Mouse (Mus musculus) megakaryocyte progenitor cell, adult 5-6 weeks (primary cell): Measurements from ENCODE around the gene Tmc3. TPM values are rescaled to one million over a fixed set of nuclear protein-coding genes. Genes with fewer than 3 reads are reported as not detected.

Experiments used
- ATAC-seq: replicated peaks from 2 replicates; pipeline ENCODE4 v1.8.0; 2016; ENCODE audit warnings: mild to moderate bottlenecking, moderate TSS enrichment, inconsistent platforms; ENCODE audit not compliant: poor library complexity
- total RNA-seq, 2 experiments: library from RNA; stranded (forward) in 1 of 2; stranded (reverse) in 1 of 2; fragments of 157-497, 149-512 nt in 1 of 2; fragments of 200-1000 nt in 1 of 2; gene quantifications; 2 replicates each; pipeline versions ENCODE4 v1.2.3 to v1.2.4; 2015 to 2017

The Tmc3 gene
- total RNA-seq, 2 experiments from 2014 or later = 0.17 TPM; not detected in 1

DNA sequence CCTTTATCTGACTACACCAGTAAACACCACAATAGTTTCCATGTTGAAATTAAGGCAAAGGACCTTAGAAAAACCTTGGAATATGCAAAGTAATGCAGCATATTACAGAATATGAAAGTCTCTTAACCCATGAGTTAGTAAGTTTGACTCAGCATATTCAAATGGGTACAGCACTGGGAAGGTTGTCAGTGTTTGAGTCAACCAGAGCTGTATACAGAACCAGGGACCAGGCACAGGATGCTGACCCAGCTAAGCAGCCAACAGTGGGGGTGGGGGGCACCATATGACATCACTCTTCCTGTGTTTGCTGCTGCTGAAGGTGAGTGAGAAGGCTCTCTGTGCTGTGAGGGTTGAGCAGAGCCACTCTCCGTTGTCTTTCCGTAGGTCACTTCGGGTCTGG is 12.3 kb downstream of the Tmc3 start:
- ATAC-seq = no peak

DNA sequence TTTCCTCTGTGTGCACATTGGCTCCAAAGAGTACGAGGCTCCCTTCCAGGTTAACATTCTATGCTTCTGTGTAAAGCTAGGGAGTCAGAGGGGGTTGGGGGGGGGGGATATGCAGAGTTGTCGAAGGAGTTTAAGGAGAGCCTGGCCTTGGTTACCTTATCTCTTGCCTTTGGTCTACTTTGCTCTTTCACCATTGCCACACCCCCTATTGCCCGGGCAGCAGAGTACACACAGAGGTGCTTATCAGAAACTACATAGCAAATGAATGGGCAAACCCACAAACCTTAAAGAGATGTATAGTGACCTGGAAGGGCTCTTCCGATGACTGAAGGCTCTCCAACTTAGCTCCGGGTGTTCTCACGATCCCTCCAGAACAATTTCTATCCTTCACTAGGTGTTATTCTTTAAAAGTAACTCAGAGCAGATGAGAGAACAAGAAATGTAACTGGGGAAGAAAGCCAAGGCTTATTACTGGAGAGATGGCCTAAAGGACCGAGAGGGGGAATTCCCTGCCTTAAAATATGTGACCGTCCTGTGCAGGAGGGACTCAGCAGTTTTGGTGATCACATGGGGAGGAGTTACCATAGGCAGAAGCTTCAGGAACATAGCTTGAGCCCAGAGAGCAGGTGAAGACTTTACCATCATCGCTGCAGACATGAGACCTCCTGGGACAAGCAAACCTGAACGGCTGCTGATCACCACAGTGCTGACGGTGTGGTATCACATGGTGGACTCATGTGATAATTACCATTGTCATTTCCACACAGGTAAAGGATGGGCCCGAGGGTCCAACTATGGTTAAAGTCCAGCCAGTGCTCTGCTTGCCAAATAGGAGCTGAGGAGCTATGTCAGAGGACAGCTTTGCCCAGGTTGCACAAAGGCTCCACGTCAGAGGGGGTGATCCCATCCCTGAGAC is 14.5 kb downstream of the Tmc3 start:
- ATAC-seq = peak; percentile 71

DNA sequence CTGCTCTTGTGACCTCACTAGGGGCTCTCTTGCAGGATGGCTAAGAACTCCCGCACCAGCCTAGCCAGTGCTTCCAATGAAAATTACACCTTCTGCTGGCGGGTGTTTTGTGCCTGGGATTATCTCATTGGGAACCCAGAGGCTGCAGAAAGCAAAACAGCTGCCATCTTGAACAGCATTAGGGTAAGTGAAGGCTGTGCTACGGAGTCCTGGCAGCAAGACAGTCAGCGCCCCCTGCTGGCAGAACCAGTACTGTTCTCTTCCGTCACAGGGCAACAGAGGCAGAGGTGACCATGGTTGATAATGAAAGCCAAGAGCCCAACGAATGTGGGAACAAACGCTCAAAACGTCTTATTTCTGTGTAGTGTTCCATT is 15.2 kb downstream of the Tmc3 start:
- peak; percentile 91 for ATAC-seq

DNA sequence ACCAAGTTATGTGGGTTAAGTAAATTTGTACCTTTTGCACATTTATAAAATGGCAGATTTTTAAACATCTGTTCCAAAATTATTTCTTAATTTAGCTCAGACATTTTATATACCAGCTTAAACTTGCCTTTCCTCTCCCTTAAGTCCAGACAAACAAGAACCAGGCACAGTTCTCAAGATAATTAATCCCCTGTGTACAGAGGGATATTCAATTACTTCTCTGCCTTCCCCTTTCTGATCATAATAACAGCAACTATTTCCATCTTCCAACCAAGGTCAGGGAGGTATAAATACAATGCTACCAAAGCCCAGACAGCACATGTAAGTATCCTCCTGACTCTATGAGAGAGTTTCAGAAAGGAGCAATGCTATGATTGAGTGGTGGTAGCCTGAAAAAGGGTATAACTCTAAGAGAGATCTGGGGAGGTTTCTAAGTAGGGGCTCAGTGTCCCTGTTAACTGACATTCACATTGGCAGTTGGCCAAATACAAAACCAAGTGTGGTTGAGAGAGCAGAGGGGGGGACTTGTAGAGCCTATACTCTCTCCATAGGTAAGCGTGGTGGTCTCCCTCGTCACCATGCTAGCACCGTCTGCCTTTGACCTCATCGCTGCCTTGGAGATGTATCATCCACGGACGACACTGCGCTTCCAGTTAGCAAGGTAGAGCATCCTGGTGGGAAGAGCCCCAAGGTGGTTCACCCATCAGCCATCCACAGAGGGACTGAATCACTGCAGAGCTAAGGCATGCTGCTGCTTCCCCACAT is 19.6 kb downstream of the Tmc3 start:
- ATAC-seq = no peak

DNA sequence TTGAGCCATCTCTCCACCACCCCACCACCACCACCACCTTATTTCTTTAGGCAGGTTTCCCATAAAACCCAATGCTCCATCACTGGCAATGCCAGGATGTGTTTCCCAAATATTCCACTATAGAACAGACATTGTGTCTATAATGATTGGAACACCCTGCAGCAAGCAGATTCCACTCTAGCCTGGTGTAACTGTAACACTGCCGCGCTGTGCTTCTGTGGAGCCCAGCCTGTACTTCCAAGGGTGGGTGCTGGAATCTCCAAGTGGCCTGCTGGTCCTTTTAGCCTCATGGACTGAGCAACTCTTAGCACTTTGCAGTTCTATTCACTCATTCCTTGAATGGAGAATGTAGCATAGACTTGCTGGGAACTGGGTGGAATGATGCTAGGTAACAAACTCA is 22.1 kb downstream of the Tmc3 start:
- ATAC-seq = no peak

DNA sequence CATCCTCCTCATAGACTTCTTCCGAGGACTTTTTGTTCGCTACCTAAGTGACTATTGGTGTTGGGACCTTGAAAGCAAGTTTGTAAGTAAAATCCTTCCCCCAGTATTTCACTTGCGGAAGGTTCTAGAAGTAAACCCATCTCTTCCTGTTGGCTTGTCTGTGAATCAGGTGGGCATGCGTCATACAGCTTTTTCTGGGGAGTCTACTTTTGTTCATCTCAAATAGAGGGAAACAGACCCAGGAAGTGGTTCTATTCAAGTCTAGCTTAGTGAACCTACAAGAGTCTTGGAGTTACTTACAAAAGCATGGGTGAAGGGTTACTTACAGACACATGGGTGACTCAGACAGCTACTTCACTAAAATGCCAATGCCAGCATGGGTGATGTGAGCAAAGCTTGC is 25.2 kb downstream of the Tmc3 start:
- no peak for ATAC-seq

DNA sequence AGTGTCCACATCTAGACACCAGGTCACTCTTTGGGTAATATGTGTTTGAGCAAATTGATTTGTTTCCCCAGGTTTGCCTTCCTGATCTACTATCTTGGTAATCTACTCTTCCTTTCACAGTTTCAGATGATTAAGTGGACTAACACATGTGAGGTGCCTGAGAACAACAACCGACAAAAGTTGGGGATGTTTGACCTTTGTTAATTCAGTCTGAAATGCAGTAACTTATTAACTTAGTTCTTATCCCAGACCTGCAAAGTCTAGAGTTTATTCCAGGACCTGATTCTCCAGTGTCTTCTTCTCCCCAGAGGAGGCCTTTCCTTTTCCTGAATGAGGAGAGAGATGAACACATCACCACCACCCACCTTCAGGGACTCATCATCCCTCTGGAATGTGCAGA is 27.2 kb downstream of the Tmc3 start:
- no peak for ATAC-seq

DNA sequence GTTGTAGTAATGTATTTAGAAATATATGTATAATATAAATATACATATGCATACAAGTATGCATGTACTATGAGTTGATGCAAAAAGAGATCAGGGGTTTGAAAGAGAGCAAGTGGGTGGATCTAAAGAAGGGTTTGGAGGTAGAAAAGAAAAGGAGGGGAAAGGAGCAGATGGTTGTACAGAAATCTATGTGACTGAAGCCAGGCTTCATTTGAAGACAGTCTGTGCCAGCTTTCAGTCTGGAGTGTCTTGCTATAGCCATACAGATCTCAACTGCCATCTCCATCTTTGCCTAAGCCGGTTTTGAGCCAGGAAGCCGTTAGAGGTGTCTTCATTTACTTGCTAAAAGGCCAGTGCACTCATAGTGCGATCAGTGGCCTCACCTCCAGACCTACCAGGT is 30.5 kb downstream of the Tmc3 start:
- no peak for ATAC-seq

DNA sequence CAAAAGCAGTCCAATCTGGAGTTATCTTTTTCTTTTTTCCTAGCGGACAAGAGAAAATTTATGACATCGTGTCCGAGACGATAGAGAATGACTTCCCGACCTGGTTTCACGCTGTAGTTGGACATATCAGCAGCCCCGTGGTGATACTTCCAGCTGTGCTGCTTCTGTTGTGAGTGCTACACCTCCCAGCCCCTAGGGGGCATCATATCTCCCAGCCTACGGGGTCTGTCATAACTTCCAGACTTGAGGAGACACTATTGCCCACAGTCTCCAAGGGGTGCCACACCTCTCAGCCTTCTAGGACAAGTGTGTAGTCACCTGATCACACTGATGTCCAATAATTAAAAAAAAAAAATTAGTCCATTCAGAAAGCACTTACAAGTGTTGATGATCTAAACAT is 31.1 kb downstream of the Tmc3 start:
- peak; percentile 58 for ATAC-seq

DNA sequence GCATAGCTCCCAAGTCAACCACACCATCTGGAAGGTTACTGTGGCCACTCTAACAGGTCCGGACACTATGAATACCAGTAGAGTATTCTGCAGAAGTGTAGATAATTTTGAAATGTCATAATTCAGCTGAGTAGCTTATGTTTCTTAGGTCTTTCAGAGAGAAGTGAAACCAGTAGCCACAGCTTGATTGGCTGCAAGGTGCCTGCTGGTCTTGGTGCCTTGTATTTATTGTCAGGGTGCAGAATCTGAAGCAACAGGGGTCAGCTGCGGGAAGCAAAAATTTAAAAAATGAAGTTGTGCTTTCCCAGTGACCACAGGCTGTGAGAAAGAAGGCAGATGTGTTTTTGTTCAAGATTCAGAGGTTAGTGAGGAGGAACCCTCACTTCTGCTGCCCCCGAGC is 31.5 kb downstream of the Tmc3 start:
- ATAC-seq = peak; percentile 91

DNA sequence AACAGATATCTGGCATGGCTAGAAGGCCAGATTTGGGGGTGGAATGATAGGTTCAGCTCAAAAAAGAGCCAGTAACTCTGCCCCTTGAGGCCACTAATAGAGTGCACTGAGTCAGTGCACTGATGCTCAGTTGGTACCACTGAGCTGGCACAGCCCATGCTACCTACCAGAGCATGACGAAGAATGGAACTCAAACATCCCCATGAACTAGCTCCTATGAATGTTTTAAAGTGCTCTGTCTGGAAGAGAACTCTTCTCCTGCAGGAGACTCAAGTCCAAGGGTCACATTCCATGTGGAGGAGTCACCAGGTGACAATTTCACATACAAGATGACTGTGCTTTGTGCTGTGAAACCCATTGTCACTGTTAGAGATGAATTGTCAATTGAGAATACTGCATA is 34.0 kb downstream of the Tmc3 start:
- ATAC-seq = no peak

DNA sequence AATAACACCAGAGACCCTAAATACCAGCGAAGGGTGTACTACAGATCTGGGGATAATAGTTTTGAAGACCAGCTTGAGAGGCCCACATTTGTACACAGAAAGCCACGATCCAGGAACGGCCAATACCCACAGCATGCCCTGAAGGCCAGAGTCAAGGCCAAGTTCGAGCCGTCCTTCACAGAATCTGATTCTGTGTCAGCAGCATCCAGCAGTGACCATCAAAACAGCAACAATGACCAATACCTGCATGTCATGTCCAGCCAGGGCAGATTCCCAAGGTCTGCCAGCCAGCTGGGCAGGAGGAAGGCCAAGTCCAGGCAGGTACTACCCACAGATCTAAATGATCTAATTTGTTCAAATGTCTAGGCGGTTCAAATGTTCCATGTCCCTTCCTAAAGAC is 37.9 kb downstream of the Tmc3 start:
- no peak for ATAC-seq

DNA sequence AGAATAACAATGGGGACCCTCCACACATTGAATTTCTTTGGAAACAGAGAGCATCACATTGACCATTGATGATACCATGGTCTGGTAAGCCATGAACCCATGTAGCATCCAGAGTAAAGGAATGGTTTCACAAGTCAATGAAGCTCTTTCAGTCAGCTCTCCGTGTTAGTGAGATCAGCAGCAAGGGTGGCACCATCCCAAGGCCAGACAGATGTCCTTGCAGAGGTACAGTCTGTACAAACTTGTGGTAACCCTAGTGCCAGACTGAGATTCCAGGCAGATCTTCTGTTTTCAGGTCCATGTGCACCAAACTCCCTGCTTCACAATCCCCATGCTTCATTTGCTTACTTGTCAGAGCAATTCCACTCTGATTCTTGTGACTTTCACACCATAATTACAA is 39.3 kb downstream of the Tmc3 start:
- no peak for ATAC-seq

DNA sequence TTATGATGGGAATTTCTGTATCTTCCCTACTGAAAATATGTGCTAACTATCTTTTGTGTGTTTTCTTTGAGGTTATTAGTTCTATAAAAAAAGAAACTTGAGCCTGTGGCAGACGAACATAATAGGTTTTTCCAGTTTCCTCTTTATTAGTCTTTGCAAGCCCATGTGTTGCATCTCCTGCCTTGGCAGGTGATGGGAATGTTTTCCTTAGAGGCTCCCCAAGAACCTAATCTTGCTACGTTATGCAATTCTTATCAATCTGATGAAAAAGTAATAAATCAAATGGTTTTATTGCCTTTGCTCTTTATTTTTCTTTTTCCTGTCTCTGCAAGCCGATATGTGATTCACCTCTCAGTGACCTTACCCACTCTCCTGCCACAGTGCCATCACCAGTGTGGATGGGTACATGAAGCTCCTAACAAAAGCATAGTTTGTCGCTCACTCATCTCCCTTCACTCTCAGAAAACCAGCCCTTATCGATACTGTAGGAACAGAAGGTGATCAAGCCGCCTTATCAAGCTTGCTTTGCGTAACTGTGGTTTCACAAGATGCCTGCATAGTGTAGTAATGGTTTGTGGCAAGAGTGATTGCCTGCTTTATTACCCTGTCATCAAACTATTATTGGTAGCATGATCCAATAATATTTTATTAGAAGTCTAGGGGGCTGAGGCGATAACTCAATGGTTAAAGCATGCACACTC is 42.0 kb downstream of the Tmc3 start:
- ATAC-seq = no peak

DNA sequence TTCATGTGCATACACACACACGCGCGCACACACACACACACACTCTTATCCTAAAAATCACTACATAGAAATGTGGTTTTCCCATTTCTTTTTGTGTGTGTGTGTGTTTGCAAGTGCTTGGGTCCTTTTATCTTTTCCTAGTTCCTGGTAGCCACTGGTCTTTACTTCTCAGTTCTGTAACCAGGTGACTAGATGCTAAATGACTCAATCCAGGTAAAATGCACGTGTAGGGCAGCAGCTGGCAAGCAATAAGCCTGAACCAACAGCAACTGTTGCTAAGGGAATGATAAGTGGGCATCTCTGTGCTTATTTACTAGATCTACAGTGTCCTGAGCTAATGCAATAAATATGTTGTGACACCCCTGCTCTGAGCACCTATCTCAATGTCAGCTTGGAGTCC is 42.6 kb downstream of the Tmc3 start:
- ATAC-seq = no peak

DNA sequence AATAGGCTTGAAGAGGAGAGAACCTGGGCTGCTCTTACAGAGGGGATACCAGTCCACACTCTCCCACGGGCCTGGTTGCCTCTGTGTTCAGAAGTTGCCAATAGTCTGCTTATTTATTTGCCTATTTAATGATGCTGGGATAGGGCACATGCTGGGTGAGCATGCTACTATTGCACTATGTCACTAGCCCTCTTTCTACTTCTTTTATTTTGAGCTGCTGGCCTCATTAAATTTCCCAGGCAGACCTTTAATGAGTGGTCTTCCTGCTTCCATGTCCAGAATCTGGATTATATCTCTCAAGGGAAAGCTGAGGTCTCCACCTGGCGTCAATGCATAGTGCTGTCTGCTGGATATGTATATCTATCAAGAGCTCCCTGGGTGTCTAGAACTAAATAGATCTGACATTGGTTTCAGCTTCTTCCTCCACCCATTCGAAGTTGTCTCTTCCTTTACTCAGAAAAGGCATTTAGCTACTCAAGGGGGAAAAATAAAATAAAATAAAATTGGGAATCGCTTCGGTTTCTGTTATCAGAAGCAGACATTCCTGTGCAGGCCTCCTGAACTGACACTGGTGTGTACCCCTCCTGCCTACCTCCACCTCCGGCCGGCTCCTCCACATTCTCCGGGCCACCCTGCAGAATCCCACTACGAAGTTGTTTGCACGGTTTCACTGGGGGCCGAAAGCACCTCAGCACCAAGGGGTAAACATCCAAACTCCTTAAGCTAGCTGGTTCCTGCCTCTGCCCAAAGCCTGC is 46.5 kb downstream of the Tmc3 start:
- no peak for ATAC-seq

DNA sequence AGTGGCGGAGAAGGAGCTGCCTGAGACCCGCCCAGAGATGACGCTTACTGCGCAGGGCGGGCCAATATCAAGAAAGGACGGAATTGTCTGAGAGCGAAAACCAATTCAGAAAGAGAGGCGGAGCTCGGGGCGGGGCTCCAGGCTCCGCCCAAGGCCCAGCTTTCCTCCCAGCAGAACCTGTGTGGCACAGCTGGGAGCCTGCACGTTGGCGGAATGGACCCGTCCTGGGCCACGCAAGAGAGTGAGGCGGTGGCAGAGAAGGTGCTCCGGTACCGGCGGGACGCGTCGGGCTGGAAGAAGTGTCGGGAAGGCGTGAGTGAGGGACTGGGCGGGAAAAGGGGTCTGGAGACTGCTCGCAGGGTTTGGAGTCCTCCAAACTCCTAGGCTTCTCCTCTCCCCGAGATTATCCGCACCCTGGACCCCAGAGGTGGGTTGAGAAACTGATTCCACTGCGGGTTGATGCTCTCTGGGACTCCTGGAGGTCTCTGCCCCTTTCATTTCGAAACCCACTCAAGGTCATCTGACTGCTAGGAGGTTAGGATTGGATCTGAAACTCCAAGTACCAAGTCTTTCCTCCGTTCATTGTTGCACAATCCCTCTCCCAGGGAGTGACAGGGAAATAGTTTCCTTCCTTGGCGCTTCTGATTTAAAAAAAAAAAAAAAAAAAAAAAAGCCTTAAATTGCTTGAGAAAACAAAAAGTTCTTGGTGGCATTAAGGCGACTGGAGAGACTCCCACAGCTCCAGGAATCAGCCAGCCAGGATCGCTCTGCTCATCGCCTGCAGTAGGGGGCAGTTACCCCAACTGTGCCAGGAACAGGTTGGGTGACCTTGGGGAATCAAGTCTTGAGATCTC is 47.3 kb downstream of the Tmc3 start, which contains the start of gene Stard5:
Gene Stard5 (plus strand): TSS at position 132 of the 854 bp plus-strand sequence.
- peak; percentile 93 for ATAC-seq

DNA sequence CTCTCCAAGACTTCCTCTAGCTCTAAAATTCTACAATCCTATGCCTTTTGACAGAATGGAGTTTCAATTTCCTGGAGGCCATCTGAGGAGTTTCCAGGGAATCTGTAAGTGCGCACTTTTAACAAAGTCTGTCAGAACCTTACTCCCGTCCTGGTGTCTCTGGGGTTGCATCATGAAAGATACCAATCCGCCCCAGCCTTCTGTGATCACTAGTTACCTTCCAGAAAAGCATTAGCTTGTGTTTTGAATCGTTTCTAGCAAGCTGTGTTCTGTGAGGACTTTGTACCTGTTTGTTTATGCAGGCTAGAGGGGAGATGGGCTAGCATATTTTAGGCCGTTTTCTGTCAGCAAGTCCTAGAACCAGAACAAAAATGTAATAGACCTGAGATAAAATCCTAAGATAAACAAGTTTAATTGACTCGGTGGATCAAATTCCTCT is 48.0 kb downstream of the Tmc3 start:
- ATAC-seq = no peak

DNA sequence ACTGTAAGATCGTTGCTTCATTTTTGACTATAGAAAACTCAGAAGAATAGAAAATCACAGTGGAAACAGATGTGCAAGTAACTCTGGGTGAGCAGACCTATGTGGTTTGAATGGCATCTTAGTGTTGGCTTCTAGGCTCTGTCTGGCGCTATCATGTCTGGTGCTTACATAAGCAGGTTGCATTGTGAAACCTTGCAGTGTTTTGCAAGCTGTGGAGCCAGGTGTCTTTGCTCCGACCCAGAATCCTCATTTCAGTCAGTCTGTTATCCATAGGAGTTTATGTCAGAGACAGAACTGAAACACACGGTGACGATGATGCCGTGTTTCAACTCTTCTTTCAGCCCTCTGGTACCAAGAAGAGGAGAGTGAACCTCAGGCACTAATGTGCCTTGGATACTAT is 49.1 kb downstream of the Tmc3 start:
- ATAC-seq = no peak

DNA sequence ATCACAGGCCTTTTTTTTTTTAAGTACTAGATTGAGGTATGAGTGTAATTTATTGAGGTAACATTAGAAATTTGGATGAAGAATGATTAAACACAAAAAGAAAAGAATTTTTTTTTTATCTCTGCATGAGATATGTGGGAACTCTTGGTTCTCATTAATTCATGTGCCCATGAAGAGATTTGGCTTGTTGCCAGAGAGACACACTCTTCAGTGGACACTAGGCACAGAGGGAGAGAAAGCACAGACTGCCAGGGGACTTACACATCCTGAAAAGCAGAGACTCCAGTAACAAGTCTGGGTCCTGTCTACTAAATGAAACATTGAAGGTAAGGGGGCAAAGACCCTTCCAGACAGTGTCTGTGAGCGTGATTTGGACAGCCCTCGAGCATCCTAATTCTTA is 51.0 kb downstream of the Tmc3 start:
- ATAC-seq = no peak
